Mouse (Mus musculus): ENCODE results near the gene Lhx1.

Gene Lhx1

GRCm38 (mm10) chr11:84497944-84498343 is 27.4 kb downstream of the Lhx1 start:
- in situ Hi-C loops (cut with MboI, MseI): no loop called here

- in situ Hi-C loops (cut with MboI, MseI): no loop called here
These were observed 28.4 kb downstream of the Lhx1 start for GRCm38 (mm10) chr11:84496901-84497300.

- in situ Hi-C loops (cut with MboI, MseI): no loop called here
These were observed 29.6 kb downstream of the Lhx1 start for GRCm38 (mm10) chr11:84495774-84496173.

GRCm38 (mm10) chr11:84481661-84482060 is 43.7 kb downstream of the Lhx1 start:
- in situ Hi-C loops (cut with MboI, MseI): no loop called here

GRCm38 (mm10) chr11:84480451-84480850 is 44.9 kb downstream of the Lhx1 start:
- in situ Hi-C loops (cut with MboI, MseI): no loop called here

- in situ Hi-C loops (cut with MboI, MseI): no loop called here
These were observed 48.7 kb downstream of the Lhx1 start for GRCm38 (mm10) chr11:84476641-84477040.

GRCm38 (mm10) chr11:84475991-84476390 is 49.3 kb downstream of the Lhx1 start:
- in situ Hi-C loops (cut with MboI, MseI): no loop called here

GRCm38 (mm10) chr11:84473093-84473667 is 52.2 kb downstream of the Lhx1 start:
- in situ Hi-C loops (cut with MboI, MseI): no loop called here

All from T-helper 1 cell (primary cell).